Mouse (Mus musculus): ENCODE measurements around the gene Cav1. TPM values are rescaled to one million over a fixed set of nuclear protein-coding genes. Genes with fewer than 3 reads are reported as not detected.

Gene Cav1
- polyA plus RNA-seq, 1 experiment from 2014 or later, result 1,087 TPM

GRCm38 (mm10) chr6:17362771-17363170 lies 56.6 kb downstream of the Cav1 start:
- Histone ChIP-seq H3K9ac (replicated peaks; ENCODE audit: low read depth) (no peak overlapping the region), H3K27ac (ENCODE audit: low read length) (no peak overlapping the region), H3K4me3 (ENCODE audit: low read depth, low read length) (no peak overlapping the region), H3K27me3 (replicated peaks; ENCODE audit: insufficient read depth, low read length) (no peaks in the 10 kb centered on the region), H3K9me3 (ENCODE audit: low read length) (no peaks in the 10 kb centered on the region), H3K36me3 (ENCODE audit: insufficient read depth, low read length) (no peaks in the 10 kb centered on the region), H3K4me1 (ENCODE audit: insufficient read depth, low read depth, low read length) (no peaks in the 10 kb centered on the region), H3K4me2 (replicated peaks; ENCODE audit: low read depth, low read length) (no peak overlapping the region)
- DNase-seq (ENCODE audit: low spot score) (peak; percentile 56), ATAC-seq (no peak)
- 39% methylated on average over 3 of the region's 3 CpGs for WGBS
- peak; percentile 70 for TF ChIP-seq CTCF (IDR thresholded peaks at IDR 0.05)
- TF ChIP-seq EP300 (IDR thresholded peaks at IDR 0.05), result no peak

DNA sequence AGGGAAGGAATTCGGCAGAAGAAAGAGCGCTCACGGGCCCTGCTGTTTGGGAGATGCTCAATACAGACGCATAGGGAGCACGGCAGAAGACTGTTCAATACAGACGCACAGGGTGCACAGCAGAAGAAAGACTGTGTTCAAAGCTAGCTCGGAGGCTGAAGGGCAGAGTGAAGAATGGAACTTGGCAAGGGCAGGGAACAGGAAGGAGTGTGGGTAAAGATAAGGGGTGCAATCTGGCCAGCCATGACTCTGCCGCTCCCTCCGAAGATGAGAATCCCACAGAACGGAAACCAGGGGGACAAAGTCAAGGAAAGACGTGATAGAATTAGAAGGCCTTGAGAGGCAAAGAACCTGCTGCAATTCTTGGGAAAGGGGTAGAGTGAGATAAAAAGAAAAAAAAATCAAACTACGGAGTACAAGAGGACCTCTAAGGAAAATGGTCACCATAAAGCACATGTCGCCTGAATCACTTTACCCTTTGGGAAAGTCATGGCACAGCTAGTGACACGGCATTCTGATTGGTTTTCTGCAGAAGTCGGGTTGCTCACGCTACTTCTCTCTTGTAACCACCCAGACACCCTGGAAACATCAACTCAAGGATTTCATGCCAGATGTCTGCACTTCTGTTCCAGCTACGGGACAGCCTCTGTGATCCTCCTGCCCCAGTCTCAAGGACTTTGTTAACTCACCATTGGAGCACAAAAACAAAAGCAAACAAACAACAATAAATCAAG lies 57.5 kb downstream of the Cav1 start:
- WGBS, result 70% methylated on average over 17 of the region's 17 CpGs
- ATAC-seq, result no peak
- TF ChIP-seq EP300 (IDR thresholded peaks at IDR 0.05) (no peak), CTCF (IDR thresholded peaks at IDR 0.05) (no peak)

DNA sequence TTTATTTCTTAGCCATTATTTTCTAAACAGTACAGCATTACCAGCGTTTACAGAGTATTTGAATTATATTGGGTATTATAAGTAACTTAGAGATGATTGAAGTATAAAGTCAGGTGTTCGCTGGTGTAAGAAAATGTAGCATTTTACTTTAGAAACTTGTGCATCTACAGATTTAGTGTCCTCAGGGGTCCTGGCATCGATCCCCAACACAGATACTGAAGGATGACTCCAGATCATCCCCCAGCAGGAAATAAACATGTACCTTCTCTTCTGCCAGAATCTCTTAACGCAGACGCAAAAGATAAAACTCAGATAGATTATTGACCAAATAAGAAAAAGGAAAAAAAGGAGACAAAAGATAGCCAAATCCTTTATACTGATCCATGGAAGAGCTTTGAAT lies 68.2 kb downstream of the Cav1 start:
- H3K9me3 ChIP-seq (ENCODE audit: low read length), result no peaks in the 10 kb centered on the region
- no peak for DNase-seq (ENCODE audit: low spot score)
- 83% methylated on average over 5 of the region's 5 CpGs for WGBS
- TF ChIP-seq CTCF (IDR thresholded peaks at IDR 0.05) (no peak), EP300 (IDR thresholded peaks at IDR 0.05) (no peak)
- no peaks in the 10 kb centered on the region for H3K27me3 ChIP-seq (replicated peaks; ENCODE audit: insufficient read depth, low read length)
- H3K4me3 ChIP-seq (ENCODE audit: low read depth, low read length), result no peak overlapping the region
- no peaks in the 10 kb centered on the region for H3K4me1 ChIP-seq (ENCODE audit: insufficient read depth, low read depth, low read length)
- no peak overlapping the region for H3K4me2 ChIP-seq (replicated peaks; ENCODE audit: low read depth, low read length)
- no peak for ATAC-seq
- no peak overlapping the region for H3K9ac ChIP-seq (replicated peaks; ENCODE audit: low read depth)
- no peaks in the 10 kb centered on the region for H3K36me3 ChIP-seq (ENCODE audit: insufficient read depth, low read length)
- no peak overlapping the region for H3K27ac ChIP-seq (ENCODE audit: low read length)

More for the DNA sequence above, 57.5 kb downstream of the Cav1 start:
- DNase-seq (ENCODE audit: low spot score), result no peak
- Histone ChIP-seq H3K9me3 (ENCODE audit: low read length) (no peaks in the 10 kb centered on the region), H3K27me3 (replicated peaks; ENCODE audit: insufficient read depth, low read length) (no peaks in the 10 kb centered on the region), H3K4me2 (replicated peaks; ENCODE audit: low read depth, low read length) (no peak overlapping the region), H3K4me1 (ENCODE audit: insufficient read depth, low read depth, low read length) (no peaks in the 10 kb centered on the region), H3K9ac (replicated peaks; ENCODE audit: low read depth) (no peak overlapping the region), H3K4me3 (ENCODE audit: low read depth, low read length) (no peak overlapping the region), H3K27ac (ENCODE audit: low read length) (no peak overlapping the region), H3K36me3 (ENCODE audit: insufficient read depth, low read length) (no peaks in the 10 kb centered on the region)

GRCm38 (mm10) chr6:17377371-17377770 lies 71.2 kb downstream of the Cav1 start:
- 49% methylated on average over 2 of the region's 2 CpGs for WGBS
- H3K27me3 ChIP-seq (replicated peaks; ENCODE audit: insufficient read depth, low read length), result no peaks in the 10 kb centered on the region

GRCm38 (mm10) chr6:17380102-17380501 lies 74.0 kb downstream of the Cav1 start:
- ATAC-seq, result no peak
- H3K4me3 ChIP-seq (ENCODE audit: low read depth, low read length), result no peak overlapping the region
- H3K9me3 ChIP-seq (ENCODE audit: low read length), result no peaks in the 10 kb centered on the region
- no peak overlapping the region for H3K9ac ChIP-seq (replicated peaks; ENCODE audit: low read depth)
- H3K4me1 ChIP-seq (ENCODE audit: insufficient read depth, low read depth, low read length), result no peaks in the 10 kb centered on the region
- TF ChIP-seq EP300 (IDR thresholded peaks at IDR 0.05) (no peak), CTCF (IDR thresholded peaks at IDR 0.05) (no peak)
- no peak overlapping the region for H3K4me2 ChIP-seq (replicated peaks; ENCODE audit: low read depth, low read length)
- DNase-seq (ENCODE audit: low spot score), result peak; percentile 14
- no peaks in the 10 kb centered on the region for H3K27me3 ChIP-seq (replicated peaks; ENCODE audit: insufficient read depth, low read length)
- no peaks in the 10 kb centered on the region for H3K36me3 ChIP-seq (ENCODE audit: insufficient read depth, low read length)
- WGBS, result 69% methylated on average over 3 of the region's 3 CpGs
- H3K27ac ChIP-seq (ENCODE audit: low read length), result no peak overlapping the region

More at GRCm38 (mm10) chr6:17377371-17377770, 71.2 kb downstream of the Cav1 start:
- Histone ChIP-seq H3K36me3 (ENCODE audit: insufficient read depth, low read length) (no peaks in the 10 kb centered on the region), H3K27ac (ENCODE audit: low read length) (no peak overlapping the region), H3K4me2 (replicated peaks; ENCODE audit: low read depth, low read length) (no peak overlapping the region), H3K9ac (replicated peaks; ENCODE audit: low read depth) (no peak overlapping the region), H3K4me1 (ENCODE audit: insufficient read depth, low read depth, low read length) (no peaks in the 10 kb centered on the region), H3K4me3 (ENCODE audit: low read depth, low read length) (no peak overlapping the region), H3K9me3 (ENCODE audit: low read length) (no peaks in the 10 kb centered on the region)
- ATAC-seq (no peak), DNase-seq (ENCODE audit: low spot score) (no peak)
- TF ChIP-seq CTCF (IDR thresholded peaks at IDR 0.05), result no peak
- no peak for TF ChIP-seq EP300 (IDR thresholded peaks at IDR 0.05)

DNA sequence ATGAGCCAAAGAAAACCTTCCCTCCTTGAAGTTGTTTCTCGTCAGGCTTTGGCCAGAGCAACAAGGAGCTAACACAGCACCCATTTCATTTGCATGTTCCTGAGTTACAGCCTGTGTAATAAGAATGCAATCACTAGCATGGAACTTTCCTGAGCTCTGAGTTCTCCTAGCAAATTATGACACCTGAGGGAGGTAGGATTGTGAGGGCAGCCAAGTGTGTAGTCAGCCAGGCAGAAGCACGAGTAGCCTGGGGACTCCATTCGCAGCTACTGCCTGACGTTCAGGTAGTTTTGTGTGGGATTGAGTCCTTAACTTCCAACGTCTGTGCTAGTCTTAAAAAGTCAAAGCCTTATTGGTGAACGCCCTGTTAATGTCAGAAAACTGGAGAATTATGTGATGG lies 75.6 kb downstream of the Cav1 start:
- no peak overlapping the region for H3K4me2 ChIP-seq (replicated peaks; ENCODE audit: low read depth, low read length)
- no peaks in the 10 kb centered on the region for H3K4me1 ChIP-seq (ENCODE audit: insufficient read depth, low read depth, low read length)
- H3K36me3 ChIP-seq (ENCODE audit: insufficient read depth, low read length), result no peaks in the 10 kb centered on the region
- no peaks in the 10 kb centered on the region for H3K9me3 ChIP-seq (ENCODE audit: low read length)
- H3K27ac ChIP-seq (ENCODE audit: low read length), result no peak overlapping the region
- TF ChIP-seq EP300 (IDR thresholded peaks at IDR 0.05) (no peak), CTCF (IDR thresholded peaks at IDR 0.05) (no peak)
- no peaks in the 10 kb centered on the region for H3K27me3 ChIP-seq (replicated peaks; ENCODE audit: insufficient read depth, low read length)
- H3K9ac ChIP-seq (replicated peaks; ENCODE audit: low read depth), result no peak overlapping the region
- 85% methylated on average over 6 of the region's 6 CpGs for WGBS
- DNase-seq (ENCODE audit: low spot score) (no peak), ATAC-seq (no peak)
- H3K4me3 ChIP-seq (ENCODE audit: low read depth, low read length), result no peak overlapping the region

All from lung, postnatal 0 days (tissue).